Mouse (Mus musculus) embryonic facial prominence, embryonic 14.5 days (tissue): ENCODE measurements around the gene Zbtb44. TPM values are rescaled to one million over a fixed set of nuclear protein-coding genes. Genes with fewer than 3 reads are reported as not detected.
A peak's percentile ranks its signal among the peaks of the same experiment; 100 is the strongest.

Experiments used
- ATAC-seq: fragments of 200-750 bp; cut with Nextera tagmentation; 2 replicates; pipeline ENCODE4 v1.8.0; 2017; ENCODE audit warnings: low read depth, moderate number of reproducible peaks, moderate TSS enrichment
- DNase-seq: peaks from one replicate; pipeline ENCODE4 v3.0.0-alpha.2; 2015; ENCODE audit warnings: low spot score
- H3K27ac ChIP-seq: fragments of 300-500 bp; sonication (generic); replicated peaks from 2 replicates; pipeline ENCODE4 v1.5.1; 2014; ENCODE audit warnings: low read depth, mild to moderate bottlenecking, low read length, moderate library complexity
- H3K27me3 ChIP-seq: fragments of 300-500 bp; sonication (generic); replicated peaks from 2 replicates; pipeline ENCODE4 v1.6.1; 2014; ENCODE audit warnings: low read length; ENCODE audit not compliant: control insufficient read depth, insufficient read depth
- H3K36me3 ChIP-seq: fragments of 300-500 bp; sonication (generic); 2 replicates; pipeline ENCODE4 v1.6.1; 2014; ENCODE audit warnings: low read length, mixed read lengths; ENCODE audit not compliant: control insufficient read depth, insufficient read depth
- H3K4me1 ChIP-seq: fragments of 300-500 bp; sonication (generic); 2 replicates; pipeline ENCODE4 v1.6.1; 2014; ENCODE audit warnings: antibody characterized with exemption, low read length; ENCODE audit not compliant: control insufficient read depth, insufficient read depth
- H3K4me2 ChIP-seq: fragments of 300-500 bp; sonication (generic); 2 replicates; pipeline ENCODE4 v1.6.1; 2014; ENCODE audit warnings: low read depth, mild to moderate bottlenecking, low read length, moderate library complexity, mixed read lengths
- H3K4me3 ChIP-seq: fragments of 300-500 bp; sonication (generic); 2 replicates; pipeline ENCODE4 v1.5.1; 2014; ENCODE audit warnings: low read depth, mild to moderate bottlenecking, low read length
- H3K9ac ChIP-seq: fragments of 300-500 bp; sonication (generic); 2 replicates; pipeline ENCODE4 v1.6.1; 2014; ENCODE audit warnings: low read depth, mild to moderate bottlenecking, low read length, moderate library complexity, mixed read lengths
- H3K9me3 ChIP-seq: fragments of 300-500 bp; sonication (generic); 2 replicates; pipeline ENCODE4 v1.6.1; 2016; ENCODE audit warnings: low read length; ENCODE audit not compliant: control insufficient read depth
- WGBS: fragments of 180-500 bp; shearing (Covaris S2); extraction: QIAGEN DNeasy Blood & Tissue Kit; methylation state at CpG from one replicate; pipeline ENCODE4 v1.1.7; 2014; 5-methylcytosine and 5-hydroxymethylcytosine counted together
- polyA plus RNA-seq: library from polyadenylated mRNA; unstranded; fragments of >200 nt; fragmentation: Nextera tagmentation; extraction: Ambion mirVana; gene quantifications from 2 replicates; pipeline ENCODE4 v1.2.1, GENCODE M21; 2014

Zbtb44 gene
- polyA plus RNA-seq, 1 experiment from 2014 or later: 5.9 TPM

DNA sequence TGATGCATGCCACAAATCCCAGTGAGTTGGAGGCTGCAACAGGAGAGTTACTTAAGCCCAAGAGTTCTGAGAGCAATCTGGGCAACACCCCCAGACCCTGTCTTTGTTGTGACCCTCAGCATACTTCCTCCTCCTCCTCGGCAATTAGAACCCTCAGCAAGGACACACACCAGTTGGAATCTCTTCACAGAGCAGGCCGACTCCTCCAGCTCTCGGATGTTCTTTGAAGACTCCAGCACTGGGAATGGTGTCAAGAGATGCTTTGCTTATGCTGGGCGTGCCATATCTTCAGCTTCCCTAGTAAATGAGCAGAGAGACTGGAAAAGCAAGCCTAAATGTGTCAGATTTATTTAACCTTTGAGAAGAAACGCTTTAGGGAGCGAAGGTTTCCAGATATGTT, 50.3 kb downstream of the Zbtb44 start:
- no peak for DNase-seq
- Histone ChIP-seq H3K27me3 (no peaks in the 10 kb centered on the region), H3K9ac (no peak overlapping the region), H3K4me2 (no peak overlapping the region), H3K4me3 (no peak overlapping the region), H3K9me3 (no peaks in the 10 kb centered on the region), H3K36me3 (no peaks in the 10 kb centered on the region), H3K27ac (no peak overlapping the region), H3K4me1 (no peaks in the 10 kb centered on the region)
- ATAC-seq: no peak
- 72% methylated on average over 6 of the region's 6 CpGs for WGBS

- H3K27me3 ChIP-seq: no peaks in the 10 kb centered on the region
- peak overlapping the region; percentile 46 for H3K4me2 ChIP-seq
- no peak overlapping the region for H3K9ac ChIP-seq
- H3K36me3 ChIP-seq: no peaks in the 10 kb centered on the region
- 7% methylated on average over 15 of the region's 15 CpGs for WGBS
- no peak overlapping the region for H3K27ac ChIP-seq
- DNase-seq (peak; percentile 87), ATAC-seq (peak; percentile 46)
- H3K9me3 ChIP-seq: no peaks in the 10 kb centered on the region
- peak overlapping the region; percentile 14; the same call in 1 of the 2 replicates for H3K4me3 ChIP-seq
- no peaks in the 10 kb centered on the region for H3K4me1 ChIP-seq
Measured at GRCm38 (mm10) chr9:31082054-31082666, 51.7 kb downstream of the Zbtb44 start.

DNA sequence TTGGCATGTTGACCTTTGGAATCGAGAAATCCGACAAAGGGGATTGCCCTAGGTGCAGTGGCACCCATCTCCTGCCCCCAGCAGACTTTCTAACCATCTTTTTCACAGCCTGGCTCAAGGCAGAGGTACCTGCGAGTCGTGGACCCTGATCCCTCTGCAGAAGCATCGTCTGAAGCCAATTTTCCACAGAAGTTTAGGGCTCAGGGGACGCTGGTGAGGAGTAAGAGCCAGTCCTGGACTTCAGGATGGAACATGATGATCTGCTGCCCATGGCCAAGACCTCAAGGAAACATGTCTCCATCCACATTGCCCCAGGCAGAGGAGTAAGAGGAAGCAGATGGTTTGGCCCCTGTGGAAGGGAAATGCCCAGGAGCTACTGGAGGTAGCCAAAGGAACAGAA, 52.3 kb downstream of the Zbtb44 start:
- H3K9me3 ChIP-seq: no peaks in the 10 kb centered on the region
- no peak overlapping the region for H3K4me2 ChIP-seq
- no peak for DNase-seq
- no peak overlapping the region for H3K9ac ChIP-seq
- no peak for ATAC-seq
- no peaks in the 10 kb centered on the region for H3K36me3 ChIP-seq
- no peak overlapping the region for H3K4me3 ChIP-seq
- no peak overlapping the region for H3K27ac ChIP-seq
- WGBS: 67% methylated on average over 6 of the region's 6 CpGs
- H3K4me1 ChIP-seq: no peaks in the 10 kb centered on the region
- no peaks in the 10 kb centered on the region for H3K27me3 ChIP-seq

DNA sequence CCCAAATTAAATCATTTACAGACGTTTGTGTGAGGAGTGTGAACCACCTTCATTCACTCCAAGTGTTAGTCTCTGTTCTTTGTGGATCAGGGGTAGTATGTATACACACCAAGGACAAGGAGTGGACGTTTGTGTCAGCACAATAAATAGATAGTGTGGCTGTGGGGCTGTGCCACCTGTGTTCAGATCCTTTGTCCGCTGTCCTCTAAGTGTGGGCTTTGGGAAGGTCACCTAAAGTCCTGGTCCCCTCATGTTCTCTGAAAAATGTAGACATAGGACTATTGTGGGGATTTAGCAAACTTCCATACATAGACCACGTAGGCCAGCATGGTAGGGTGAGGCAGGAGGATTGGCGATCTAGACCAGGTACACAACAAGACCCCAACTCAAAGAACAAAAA, 55.1 kb downstream of the Zbtb44 start:
- H3K27me3 ChIP-seq: no peaks in the 10 kb centered on the region
- no peak overlapping the region for H3K4me3 ChIP-seq
- no peaks in the 10 kb centered on the region for H3K9me3 ChIP-seq
- ATAC-seq (no peak), DNase-seq (no peak)
- no peak overlapping the region for H3K9ac ChIP-seq
- no peaks in the 10 kb centered on the region for H3K36me3 ChIP-seq
- H3K27ac ChIP-seq: no peak overlapping the region
- 67% methylated on average over 5 of the region's 5 CpGs for WGBS
- H3K4me1 ChIP-seq: no peaks in the 10 kb centered on the region
- H3K4me2 ChIP-seq: no peak overlapping the region

DNA sequence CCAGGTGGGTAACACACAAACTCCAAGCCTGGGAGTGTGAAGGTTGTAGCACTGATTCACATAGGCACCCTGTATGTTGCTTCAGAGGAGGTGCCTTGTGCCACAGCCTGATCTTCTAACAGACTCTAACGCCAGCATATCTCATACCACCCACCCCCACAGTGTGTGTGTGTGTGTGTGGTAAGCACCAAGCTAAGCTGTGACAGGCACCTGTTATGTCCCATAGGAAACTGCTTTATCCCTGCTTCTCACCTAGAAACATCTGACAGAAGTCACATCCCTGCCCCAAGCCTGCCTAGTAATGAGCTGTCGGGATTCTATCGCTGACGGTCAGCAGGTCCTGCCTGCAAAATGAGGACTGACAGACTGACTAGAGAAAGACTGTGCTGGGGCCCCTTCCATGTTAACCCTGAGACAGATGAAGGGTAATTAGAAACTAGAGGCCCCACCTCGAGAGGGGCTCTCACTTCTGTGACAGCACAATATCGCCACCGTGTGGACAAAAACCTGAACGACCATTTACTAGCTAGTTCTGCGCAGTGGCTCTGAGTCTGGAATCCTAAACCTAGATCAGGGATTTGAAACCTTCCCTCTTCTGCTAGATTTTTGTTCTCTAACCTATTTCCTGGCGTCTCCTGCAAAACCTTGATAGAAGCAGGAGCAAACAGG, 55.8 kb downstream of the Zbtb44 start:
- Histone ChIP-seq H3K4me2 (peak overlapping the region; percentile 31; the same call in 1 of the 2 replicates), H3K9ac (no peak overlapping the region), H3K9me3 (no peaks in the 10 kb centered on the region), H3K27ac (no peak overlapping the region), H3K27me3 (no peaks in the 10 kb centered on the region), H3K4me3 (no peak overlapping the region), H3K4me1 (no peaks in the 10 kb centered on the region), H3K36me3 (no peaks in the 10 kb centered on the region)
- peak; percentile 58; the same call in 1 of the 2 replicates for ATAC-seq
- peak; percentile 78 for DNase-seq
- 16% methylated on average over 10 of the region's 10 CpGs for WGBS

DNA sequence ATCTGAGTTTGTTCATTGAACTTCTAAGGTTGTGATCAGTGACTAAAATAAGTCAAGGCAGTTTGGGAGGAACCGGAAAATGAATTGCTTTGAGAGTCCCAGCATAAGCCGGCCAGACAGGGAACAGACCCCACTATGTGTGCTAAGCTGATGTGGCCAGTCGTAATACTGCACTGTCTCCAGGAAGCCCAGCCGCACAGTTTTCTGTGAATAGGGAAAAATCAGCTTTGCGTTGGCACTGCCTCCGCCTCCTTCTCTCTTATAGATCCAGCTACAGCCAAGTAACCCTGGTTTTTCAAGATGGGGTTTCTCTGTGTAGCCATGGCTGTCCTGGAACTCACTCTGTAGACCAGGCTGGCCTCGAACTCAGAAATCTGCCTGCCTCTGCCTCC, 56.3 kb downstream of the Zbtb44 start:
- WGBS: 75% methylated on average over 7 of the region's 7 CpGs
- no peak for DNase-seq

GRCm38 (mm10) chr9:31087466-31087865, 57.0 kb downstream of the Zbtb44 start:
- no peak for DNase-seq
- no peak for ATAC-seq
- H3K9ac ChIP-seq: no peak overlapping the region
- no peaks in the 10 kb centered on the region for H3K4me1 ChIP-seq
- no peaks in the 10 kb centered on the region for H3K36me3 ChIP-seq
- H3K9me3 ChIP-seq: no peaks in the 10 kb centered on the region
- H3K27me3 ChIP-seq: no peaks in the 10 kb centered on the region
- H3K27ac ChIP-seq: no peak overlapping the region
- H3K4me3 ChIP-seq: no peak overlapping the region
- no peak overlapping the region for H3K4me2 ChIP-seq
- WGBS: 78% methylated on average over 4 of the region's 4 CpGs

More for the DNA sequence above, 56.3 kb downstream of the Zbtb44 start:
- H3K27me3 ChIP-seq: no peaks in the 10 kb centered on the region
- no peak overlapping the region for H3K4me2 ChIP-seq
- no peak overlapping the region for H3K27ac ChIP-seq
- no peaks in the 10 kb centered on the region for H3K36me3 ChIP-seq
- H3K4me3 ChIP-seq: no peak overlapping the region
- no peak overlapping the region for H3K9ac ChIP-seq
- no peaks in the 10 kb centered on the region for H3K4me1 ChIP-seq
- H3K9me3 ChIP-seq: no peaks in the 10 kb centered on the region
- ATAC-seq: no peak

- no peak overlapping the region for H3K4me3 ChIP-seq
- H3K27ac ChIP-seq: no peak overlapping the region
- 50% methylated on average over 3 of the region's 3 CpGs for WGBS
- no peaks in the 10 kb centered on the region for H3K27me3 ChIP-seq
- no peaks in the 10 kb centered on the region for H3K4me1 ChIP-seq
- H3K4me2 ChIP-seq: no peak overlapping the region
- DNase-seq (no peak), ATAC-seq (no peak)
- H3K36me3 ChIP-seq: no peaks in the 10 kb centered on the region
- H3K9me3 ChIP-seq: no peaks in the 10 kb centered on the region
- no peak overlapping the region for H3K9ac ChIP-seq
Measured at GRCm38 (mm10) chr9:31088116-31088515, 57.7 kb downstream of the Zbtb44 start.

DNA sequence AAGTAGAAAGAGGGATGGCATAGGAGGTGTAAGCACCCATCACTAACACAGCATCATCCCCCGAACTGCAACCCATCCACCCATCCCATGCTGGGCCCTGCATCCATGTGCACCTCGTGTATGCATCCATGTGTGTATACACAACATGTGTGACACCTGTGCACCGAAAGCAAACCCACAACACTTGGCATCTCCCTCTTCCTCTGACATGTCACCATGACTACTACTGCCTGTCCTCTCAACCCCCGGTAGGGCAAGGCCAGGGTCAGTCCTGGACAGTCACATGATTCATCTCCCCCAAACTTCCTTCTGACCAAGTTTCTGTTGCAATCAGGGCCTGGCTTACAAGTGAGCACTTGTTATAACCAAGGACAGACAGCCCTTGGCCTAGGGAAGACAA, 58.4 kb downstream of the Zbtb44 start:
- no peaks in the 10 kb centered on the region for H3K4me1 ChIP-seq
- ATAC-seq (no peak), DNase-seq (no peak)
- no peak overlapping the region for H3K4me2 ChIP-seq
- no peak overlapping the region for H3K4me3 ChIP-seq
- WGBS: 80% methylated on average over 4 of the region's 4 CpGs
- H3K27ac ChIP-seq: no peak overlapping the region
- H3K36me3 ChIP-seq: no peaks in the 10 kb centered on the region
- H3K9me3 ChIP-seq: no peaks in the 10 kb centered on the region
- no peak overlapping the region for H3K9ac ChIP-seq
- H3K27me3 ChIP-seq: no peaks in the 10 kb centered on the region
